Mouse (Mus musculus) frontal cortex, postnatal 10 days (tissue): ENCODE data around the gene Ssrp1.

Source experiments
- DNase-seq, 2 experiments: peaks; one replicate each; pipeline ENCODE4 v3.0.0; 2022; ENCODE audit warnings: low spot score in 2 of 2, mixed read lengths in 1 of 2

Ssrp1 gene

GRCm38 (mm10) chr2:85037047-85038026 lies at the start of gene Ssrp1, which contains the start of gene P2rx3:
Gene Ssrp1, plus strand, starts transcription at chr2:85037234.
Gene P2rx3, minus strand, starts transcription at chr2:85037462.
- peak; percentile 81 to 89 for DNase-seq

GRCm38 (mm10) chr2:84987930-84988329 lies 49.1 kb upstream of the Ssrp1 start, which contains the start of gene Prg3:
Gene Prg3, plus strand, starts transcription at chr2:84988215.
- no peak for DNase-seq

GRCm38 (mm10) chr2:84996376-84996775 lies 40.7 kb upstream of the Ssrp1 start:
- no peak for DNase-seq

GRCm38 (mm10) chr2:84999486-85000181 lies 37.4 kb upstream of the Ssrp1 start:
- DNase-seq, result no peak

- DNase-seq, result no peak
Observed at GRCm38 (mm10) chr2:85001497-85001896, 35.5 kb upstream of the Ssrp1 start.

- DNase-seq, result no peak
Observed at GRCm38 (mm10) chr2:85002575-85002974, 34.5 kb upstream of the Ssrp1 start.

- no peak for DNase-seq
Observed at GRCm38 (mm10) chr2:85004341-85004740, 32.7 kb upstream of the Ssrp1 start.

- no peak for DNase-seq
Observed at GRCm38 (mm10) chr2:85006600-85006999, 30.4 kb upstream of the Ssrp1 start.

- DNase-seq, result no peak
Observed at GRCm38 (mm10) chr2:85007729-85008128, 29.3 kb upstream of the Ssrp1 start.

- DNase-seq, result no peak
Observed at GRCm38 (mm10) chr2:85009212-85009611, 27.8 kb upstream of the Ssrp1 start.

GRCm38 (mm10) chr2:85011906-85012604 lies 25.0 kb upstream of the Ssrp1 start:
- DNase-seq, result no peak

GRCm38 (mm10) chr2:85012679-85013078 lies 24.4 kb upstream of the Ssrp1 start:
- DNase-seq, result no peak

- no peak for DNase-seq
Observed at GRCm38 (mm10) chr2:85013826-85014587, 23.0 kb upstream of the Ssrp1 start.

- DNase-seq, result no peak
Observed at GRCm38 (mm10) chr2:85014588-85014982, 22.4 kb upstream of the Ssrp1 start.

- no peak for DNase-seq
Observed at GRCm38 (mm10) chr2:85022043-85022442, 15.0 kb upstream of the Ssrp1 start.

GRCm38 (mm10) chr2:85026178-85026577 lies 10.9 kb upstream of the Ssrp1 start:
- DNase-seq, result no peak

GRCm38 (mm10) chr2:85027281-85027680 lies 9.8 kb upstream of the Ssrp1 start:
- DNase-seq, result no peak

GRCm38 (mm10) chr2:85029897-85030296 lies 7.1 kb upstream of the Ssrp1 start:
- DNase-seq, result no peak

GRCm38 (mm10) chr2:85030989-85031388 lies 6.0 kb upstream of the Ssrp1 start:
- no peak for DNase-seq

- DNase-seq, result no peak
Observed at GRCm38 (mm10) chr2:85033121-85033520, 3.9 kb upstream of the Ssrp1 start.

GRCm38 (mm10) chr2:85034169-85034568 lies 2.9 kb upstream of the Ssrp1 start:
- DNase-seq, result no peak
